Mouse (Mus musculus) induced T-regulatory cell, adult 2 months (primary cell): ENCODE results near the gene Sostdc1.

ENCODE experiments used
- DNase-seq: peaks from one replicate; pipeline ENCODE4 v3.0.0-alpha.2; 2012; ENCODE audit warnings: low read depth

Gene Sostdc1

DNA sequence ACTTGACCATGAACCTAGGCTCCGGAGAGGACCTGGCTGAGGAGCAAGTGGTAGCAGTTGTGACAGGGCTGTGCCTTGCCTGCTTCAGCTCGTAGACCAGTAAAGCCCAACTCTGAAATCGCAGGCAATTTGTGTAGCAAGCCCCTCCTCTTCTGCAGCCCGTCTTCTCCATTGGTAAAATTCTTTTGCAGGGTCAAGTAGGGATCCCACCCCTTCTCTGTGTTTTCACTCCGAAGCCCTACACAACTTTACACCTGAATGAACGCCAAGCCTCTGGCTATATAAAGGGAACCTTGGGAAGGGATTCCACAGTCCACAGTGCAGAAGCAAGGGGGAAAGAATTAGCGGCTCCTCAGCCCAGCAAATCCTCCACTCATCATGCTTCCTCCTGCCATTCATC, at the start of gene Sostdc1:
TSS of gene Sostdc1 (plus strand) at position 224 of the 400 bp plus-strand sequence.
- DNase-seq: no peak

GRCm38 (mm10) chr12:36267670-36268246, 46.2 kb upstream of the Sostdc1 start:
- no peak for DNase-seq

- no peak for DNase-seq
Observed at GRCm38 (mm10) chr12:36274823-36275222, 39.1 kb upstream of the Sostdc1 start.

GRCm38 (mm10) chr12:36289634-36290033, 24.3 kb upstream of the Sostdc1 start:
- no peak for DNase-seq

DNA sequence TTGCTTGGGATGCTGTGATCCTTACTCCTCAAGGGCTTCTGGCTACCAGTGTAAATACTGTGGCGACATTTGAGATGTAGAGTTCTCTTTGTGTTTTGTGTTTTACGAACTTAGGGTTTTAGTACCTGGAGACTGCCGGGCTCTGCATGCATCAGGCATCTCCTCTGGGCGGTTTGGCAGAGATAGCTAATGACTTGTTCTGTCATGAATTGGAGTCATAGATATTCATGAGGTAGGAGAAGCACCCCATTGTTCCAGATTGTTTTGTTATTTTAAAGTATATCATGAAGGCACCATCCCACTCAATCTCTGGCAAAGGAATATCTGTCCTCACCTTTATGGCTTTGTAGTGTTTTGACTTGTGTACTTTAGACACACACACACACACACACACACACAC, 23.5 kb upstream of the Sostdc1 start:
- DNase-seq: no peak

GRCm38 (mm10) chr12:36291346-36291745, 22.6 kb upstream of the Sostdc1 start:
- DNase-seq: no peak

DNA sequence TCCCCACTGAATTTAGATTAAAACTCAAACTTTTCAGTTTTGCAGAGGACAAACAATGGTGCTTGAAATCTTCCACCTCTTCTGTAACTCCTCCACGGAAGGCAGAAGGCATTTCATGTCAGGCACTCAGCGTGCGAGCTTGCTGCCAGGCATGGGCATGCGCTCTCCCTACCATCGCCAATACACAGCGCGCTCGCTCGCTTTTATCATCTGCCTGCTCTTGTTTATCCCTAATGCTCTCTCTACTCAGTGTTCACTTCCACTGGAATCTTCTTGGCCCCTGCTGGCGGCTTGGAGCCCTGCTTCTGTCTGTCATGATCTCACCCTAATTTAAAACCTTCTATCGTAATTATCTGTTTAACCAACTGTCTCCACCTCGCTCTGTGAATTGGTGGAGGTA, 11.6 kb upstream of the Sostdc1 start:
- no peak for DNase-seq

GRCm38 (mm10) chr12:36302905-36303642, 10.9 kb upstream of the Sostdc1 start:
- DNase-seq: no peak

DNA sequence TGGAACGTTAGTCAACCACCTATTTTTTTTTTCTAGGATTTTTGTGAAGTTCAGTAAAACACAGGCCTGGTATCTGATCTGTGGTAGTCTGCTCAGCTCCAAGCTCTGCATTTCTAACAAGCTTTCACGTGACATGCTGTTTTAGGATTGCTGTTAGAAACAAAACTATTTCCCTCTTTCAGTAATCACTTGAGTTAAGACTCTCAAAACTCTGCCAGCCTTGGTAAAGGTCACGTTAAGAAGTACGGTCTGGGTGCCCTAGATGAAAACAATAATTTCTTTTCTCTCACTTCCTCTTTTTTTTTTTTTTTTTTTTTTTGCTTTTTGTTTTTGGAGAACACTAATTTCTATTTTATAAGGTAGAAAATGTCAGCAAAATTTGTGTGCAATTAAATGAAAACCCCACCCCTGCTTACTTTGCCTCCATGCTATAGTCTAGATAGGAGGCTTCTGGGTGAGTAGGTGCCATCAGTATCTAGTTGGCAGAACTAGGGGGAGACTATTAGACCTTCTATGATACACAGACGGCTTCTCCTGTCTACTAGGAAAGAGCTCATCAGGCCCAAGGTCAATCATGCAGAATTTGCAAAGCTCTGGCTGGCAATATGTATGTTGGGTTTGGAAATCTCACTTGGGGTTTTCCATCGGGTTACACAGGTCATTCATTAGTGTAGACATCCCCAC, 5.1 kb upstream of the Sostdc1 start:
- DNase-seq: no peak

- DNase-seq: no peak
Observed at GRCm38 (mm10) chr12:36313015-36313414, 924 bp upstream of the Sostdc1 start.

DNA sequence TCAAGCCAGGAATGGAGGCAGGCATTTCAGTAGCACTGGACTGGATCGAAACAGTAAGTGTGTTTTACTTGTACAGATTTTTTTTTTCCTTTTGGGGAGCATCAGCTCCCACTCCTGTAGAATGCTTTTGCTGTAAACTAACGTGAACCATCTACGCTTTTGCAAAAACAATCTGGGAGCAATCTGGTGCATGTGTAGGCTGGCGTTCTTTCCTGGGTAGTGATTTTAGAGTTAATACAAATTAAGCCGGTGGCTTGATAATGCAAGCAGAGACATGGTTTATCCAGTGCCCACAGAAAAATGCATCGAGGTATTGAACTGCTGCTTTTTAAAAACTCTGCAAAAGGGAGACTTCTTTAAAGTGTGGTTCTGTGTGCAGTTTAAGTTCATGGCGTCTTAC, 507 bp downstream of the Sostdc1 start:
- no peak for DNase-seq

GRCm38 (mm10) chr12:36315527-36315926, 1.6 kb downstream of the Sostdc1 start:
- DNase-seq: no peak

DNA sequence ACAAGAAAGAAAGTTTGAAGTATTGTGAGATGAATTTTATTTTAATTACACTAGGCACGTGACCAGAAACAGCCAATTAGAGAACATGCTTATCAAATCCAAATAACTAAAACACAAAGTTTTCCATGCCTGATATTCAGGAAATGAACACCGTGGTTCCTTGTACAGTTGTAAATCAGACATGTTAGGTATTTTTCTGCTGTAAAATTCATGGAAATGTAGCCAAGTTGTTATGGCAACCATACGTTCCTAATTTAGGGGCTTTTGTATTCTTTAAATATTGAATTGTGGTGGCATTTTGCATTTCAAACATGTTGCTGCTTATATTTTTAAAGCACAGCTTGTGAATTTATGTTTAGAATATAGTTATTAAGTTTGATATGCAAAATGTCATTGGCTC, 2.1 kb downstream of the Sostdc1 start:
- DNase-seq: no peak

DNA sequence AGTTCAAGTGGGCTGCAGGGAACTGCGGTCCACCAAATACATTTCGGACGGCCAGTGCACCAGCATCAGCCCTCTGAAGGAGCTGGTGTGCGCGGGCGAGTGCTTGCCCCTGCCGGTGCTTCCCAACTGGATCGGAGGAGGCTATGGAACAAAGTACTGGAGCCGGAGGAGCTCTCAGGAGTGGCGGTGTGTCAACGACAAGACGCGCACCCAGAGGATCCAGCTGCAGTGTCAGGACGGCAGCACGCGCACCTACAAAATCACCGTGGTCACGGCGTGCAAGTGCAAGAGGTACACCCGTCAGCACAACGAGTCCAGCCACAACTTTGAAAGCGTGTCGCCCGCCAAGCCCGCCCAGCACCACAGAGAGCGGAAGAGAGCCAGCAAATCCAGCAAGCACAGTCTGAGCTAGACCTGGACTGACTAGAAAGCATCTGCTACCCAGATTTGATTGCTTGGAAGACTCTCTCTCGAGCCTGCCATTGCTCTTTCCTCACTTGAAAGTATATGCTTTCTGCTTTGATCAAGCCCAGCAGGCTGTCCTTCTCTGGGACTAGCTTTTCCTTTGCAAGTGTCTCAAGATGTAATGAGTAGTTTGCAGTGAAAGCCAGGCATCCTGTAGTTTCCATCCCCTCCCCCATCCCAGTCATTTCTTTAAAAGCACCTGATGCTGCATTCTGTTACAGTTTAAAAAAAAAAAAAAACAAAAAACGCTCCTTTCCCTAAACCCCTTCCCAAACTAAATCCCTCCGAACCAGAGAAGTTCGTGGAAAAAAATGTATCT, 3.3 kb downstream of the Sostdc1 start:
- DNase-seq: peak; percentile 31

DNA sequence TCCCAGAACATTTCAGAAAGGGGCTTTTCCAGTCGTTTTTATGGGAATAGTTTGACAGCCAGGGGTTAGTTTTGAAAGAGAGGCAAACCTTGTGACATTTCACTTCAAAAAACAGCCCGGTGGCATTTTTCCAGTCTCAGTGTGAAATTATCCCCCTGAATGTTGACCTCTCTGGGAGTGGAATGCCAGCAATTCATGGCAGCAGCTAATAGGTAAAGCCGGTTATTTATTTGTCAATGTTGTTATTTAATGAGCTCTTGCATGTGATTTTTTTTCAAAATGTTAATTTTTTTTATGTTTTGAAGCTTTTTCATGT, 3.8 kb downstream of the Sostdc1 start:
- no peak for DNase-seq

DNA sequence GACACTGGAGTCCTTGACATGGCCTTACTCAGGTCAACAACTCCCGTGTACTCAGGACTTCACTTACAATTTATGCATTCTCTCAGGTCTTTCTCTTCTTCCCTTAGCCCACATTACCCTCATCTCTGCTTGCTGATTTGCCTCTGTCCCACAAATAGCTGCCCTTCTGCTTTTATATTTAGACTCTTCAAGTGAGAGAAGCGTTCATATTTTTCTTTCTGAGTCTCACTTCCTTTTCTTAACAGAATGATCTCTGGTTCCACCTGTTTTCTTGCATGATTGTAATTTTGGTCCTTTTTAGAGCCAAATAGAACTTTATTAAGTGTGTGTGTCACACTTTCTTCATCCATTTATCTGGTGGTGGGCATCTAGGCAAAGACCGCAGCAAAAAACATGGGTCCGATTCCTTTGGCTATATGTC, 12.2 kb downstream of the Sostdc1 start:
- DNase-seq: no peak

- DNase-seq: no peak
Observed at GRCm38 (mm10) chr12:36332676-36333075, 18.7 kb downstream of the Sostdc1 start.

DNA sequence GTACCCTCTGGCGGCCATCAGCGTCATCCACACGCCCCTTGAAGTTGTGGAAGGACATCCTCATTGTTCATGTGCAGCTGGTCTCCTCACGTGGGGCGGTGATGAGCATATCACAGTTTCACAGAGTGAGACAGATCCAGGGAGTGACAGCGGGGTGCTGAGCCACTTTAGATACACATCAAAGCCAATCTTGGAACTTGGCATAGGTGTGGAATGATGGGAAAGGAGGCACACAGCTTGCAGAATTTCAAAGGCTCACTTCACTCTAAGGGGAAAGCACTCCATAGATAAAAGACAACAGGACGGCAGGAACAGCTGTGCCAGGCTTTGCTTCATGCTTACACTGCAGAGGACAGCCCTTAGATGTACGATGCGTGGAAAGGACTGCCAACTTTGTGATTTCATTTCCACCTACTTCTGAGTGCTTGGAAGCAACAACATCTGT, 19.9 kb downstream of the Sostdc1 start:
- no peak for DNase-seq

DNA sequence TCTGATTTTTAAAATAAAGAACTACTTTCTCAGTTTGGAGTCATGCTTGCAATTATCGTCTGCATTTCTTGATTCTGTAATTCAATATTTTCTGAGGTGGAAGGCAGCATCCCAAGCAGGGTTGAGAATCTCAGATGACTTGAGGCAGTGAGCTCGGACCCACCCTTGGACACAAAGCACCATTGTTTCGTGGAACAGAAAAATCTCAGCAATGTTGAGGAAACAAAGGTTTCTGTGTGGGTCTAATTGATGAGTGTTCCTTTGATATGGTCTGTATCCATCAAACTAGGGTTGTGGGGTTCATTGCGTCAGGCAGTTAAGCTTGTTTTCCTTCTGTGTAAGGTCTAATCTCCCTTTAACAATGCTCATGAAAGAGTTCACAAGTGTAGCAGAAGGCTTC, 30.2 kb downstream of the Sostdc1 start:
- DNase-seq: no peak

- DNase-seq: no peak
Observed at GRCm38 (mm10) chr12:36360064-36360463, 46.1 kb downstream of the Sostdc1 start.

- DNase-seq: no peak
Observed at GRCm38 (mm10) chr12:36360693-36361092, 46.8 kb downstream of the Sostdc1 start.

GRCm38 (mm10) chr12:36364013-36364412, 50.1 kb downstream of the Sostdc1 start:
- DNase-seq: no peak
